Mouse (Mus musculus) myocyte (in vitro differentiated cells): ENCODE results near the gene Gm20772. TPM values are rescaled to one million over a fixed set of nuclear protein-coding genes. Genes with fewer than 3 reads are reported as not detected.
"Not testable (repeated sequence)": the region's sequence is repeated elsewhere in the genome, so short reads cannot be mapped to it uniquely, and the experiment has no call there.

Experiments
- H3K27me3 ChIP-seq: one replicate; pipeline ENCODE4 v1.6.1; 2011; ENCODE audit not compliant: control insufficient read depth, insufficient read depth, insufficient read length
- H3K36me3 ChIP-seq: one replicate; pipeline ENCODE4 v1.6.1; 2011; ENCODE audit not compliant: control insufficient read depth, insufficient read depth
- H3K4me2 ChIP-seq: one replicate; pipeline ENCODE4 v1.6.1; 2011; ENCODE audit warnings: low read depth, control low read depth
- H3K4me3 ChIP-seq: one replicate; pipeline ENCODE4 v1.5.1; 2011; ENCODE audit warnings: mild to moderate bottlenecking, control low read depth, moderate library complexity
- H3K79me2 ChIP-seq: one replicate; pipeline ENCODE4 v1.6.1; 2011; ENCODE audit not compliant: control insufficient read depth, insufficient read depth
- H3ac ChIP-seq: one replicate; pipeline ENCODE4 v1.6.1; 2011; ENCODE audit not compliant: control insufficient read depth, insufficient read length
- polyA plus RNA-seq: library from polyadenylated mRNA; unstranded; fragments of >200 nt; fragmentation: generic; extraction: Trizol; gene quantifications from one replicate; pipeline ENCODE4 v1.2.1, GENCODE M21; 2012; ENCODE audit warnings: missing spikeins

Gene Gm20772
- polyA plus RNA-seq, result not detected

- H3ac ChIP-seq, H3K79me2 ChIP-seq, H3K27me3 ChIP-seq, H3K4me2 ChIP-seq, H3K36me3 ChIP-seq, H3K4me3 ChIP-seq: not testable (repeated sequence)
These were observed at the start of gene Gm20772, which contains the start of gene Gm20831 for GRCm38 (mm10) chrY:17874441-17874840. Gene Gm20772, plus strand, starts transcription at chrY:17874741. Gene Gm20831, plus strand, starts transcription at chrY:17874741.

- not testable (repeated sequence) for H3K4me3 ChIP-seq, H3K79me2 ChIP-seq, H3K4me2 ChIP-seq
These were observed 28.4 kb upstream of the Gm20772 start, which contains the start of gene Gm21904 for GRCm38 (mm10) chrY:17846166-17846565. Gene Gm21904, minus strand, starts transcription at chrY:17846266.

More at GRCm38 (mm10) chrY:17846166-17846565, 28.4 kb upstream of the Gm20772 start, which contains the start of gene Gm21904:
- H3K27me3 ChIP-seq, H3ac ChIP-seq, H3K36me3 ChIP-seq: not testable (repeated sequence)

Other genes starting within 250 kb of the Gm20772 start
- gene Gm21904, start 28.5 kb upstream of the Gm20772 start, polyA plus RNA-seq, result not detected
- not detected for gene Gm20831, start within 50 bp of the Gm20772 start, polyA plus RNA-seq
- not detected for gene Srsy, start 62.6 kb downstream of the Gm20772 start, polyA plus RNA-seq
- not detected for gene Gm21764, start 187.1 kb downstream of the Gm20772 start, polyA plus RNA-seq
- gene Ssty1, start 214.4 kb downstream of the Gm20772 start, polyA plus RNA-seq, result not detected